Mouse (Mus musculus): ENCODE data around the gene Hist1h2ad. TPM values are rescaled to one million over a fixed set of nuclear protein-coding genes. Genes with fewer than 3 reads are reported as not detected.
"Not testable (repeated sequence)": the region's sequence is repeated elsewhere in the genome, so short reads cannot be mapped to it uniquely, and the experiment has no call there.

Gene Hist1h2ad
- polyA plus RNA-seq, 1 experiment from 2014 or later: 1.6 TPM

GRCm38 (mm10) chr13:23585442-23586098 lies 11.4 kb downstream of the Hist1h2ad start:
- H3K9ac ChIP-seq: peak overlapping the region; percentile 65
- peak overlapping the region; percentile 93 for H3K27ac ChIP-seq
- H3K9me3 ChIP-seq; H3K36me3 ChIP-seq (replicated peaks); H3K27me3 ChIP-seq (replicated peaks): not testable (repeated sequence)
- peak overlapping the region; percentile 84 for H3K4me2 ChIP-seq
- peaks cover 42% of the 10 kb centered on the region for H3K4me1 ChIP-seq
- peak; percentile 90 for ATAC-seq (replicated peaks)
- H3K4me3 ChIP-seq: peak overlapping the region; percentile 52
- under 1% methylated on average over 36 of the region's 36 CpGs for WGBS

DNA sequence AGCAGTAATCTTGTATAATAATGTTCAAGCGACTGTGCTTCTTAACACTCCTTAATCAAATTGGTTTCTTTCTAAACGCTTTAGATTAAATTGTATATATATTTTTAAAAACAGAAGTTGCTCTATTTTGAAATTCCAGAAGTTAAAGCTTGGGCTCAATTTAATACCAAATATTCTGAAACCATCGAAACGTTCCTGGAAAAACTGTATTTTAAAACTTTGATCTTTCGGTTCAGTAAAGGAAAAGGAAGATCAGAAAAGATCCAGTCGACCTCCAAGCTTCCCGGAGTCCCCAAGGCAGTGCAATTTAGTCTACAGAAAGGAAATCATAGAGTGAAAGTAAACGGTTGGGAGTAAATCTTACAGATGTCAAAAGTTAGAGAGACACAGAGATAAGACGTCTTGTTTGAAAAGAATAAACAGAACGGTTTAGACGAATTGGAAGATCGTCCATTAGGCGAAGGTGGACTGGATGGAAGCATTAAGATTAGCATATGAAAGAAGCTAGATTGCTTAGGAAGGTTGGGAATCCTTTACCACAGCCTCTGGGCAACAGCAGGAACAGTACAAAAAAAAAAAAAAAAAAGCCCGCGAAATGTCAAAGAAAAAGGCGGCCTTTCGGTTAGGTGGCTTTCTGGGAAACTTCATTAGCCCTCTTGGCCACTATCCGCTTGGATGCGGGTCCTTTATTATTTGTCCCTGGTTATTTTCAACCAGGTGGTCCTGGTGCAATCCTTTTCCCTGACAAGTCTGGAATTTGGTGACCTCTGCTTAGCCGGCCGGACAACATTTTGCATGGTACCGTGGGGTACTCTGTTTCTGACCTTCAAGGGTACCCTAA lies 12.1 kb downstream of the Hist1h2ad start:
- Histone ChIP-seq H3K4me1 (peaks cover 37% of the 10 kb centered on the region), H3K27ac (peak overlapping the region; percentile 93), H3K4me2 (peak overlapping the region; percentile 84), H3K27me3 (replicated peaks) (no peaks in the 10 kb centered on the region), H3K9ac (peak overlapping the region; percentile 29; the same call in 1 of the 2 replicates), H3K9me3 (no peaks in the 10 kb centered on the region), H3K4me3 (peak overlapping the region; percentile 52), H3K36me3 (replicated peaks) (no peaks in the 10 kb centered on the region)
- no peak for ATAC-seq (replicated peaks)
- under 1% methylated on average over 22 of the region's 22 CpGs for WGBS

- H3K9me3 ChIP-seq: no peaks in the 10 kb centered on the region
- peak overlapping the region; percentile 29; the same call in 1 of the 2 replicates for H3K9ac ChIP-seq
- no peak for ATAC-seq (replicated peaks)
- no peaks in the 10 kb centered on the region for H3K36me3 ChIP-seq (replicated peaks)
- H3K4me3 ChIP-seq: peak overlapping the region; percentile 52
- no peaks in the 10 kb centered on the region for H3K27me3 ChIP-seq (replicated peaks)
- peak overlapping the region; percentile 84 for H3K4me2 ChIP-seq
- peaks cover 34% of the 10 kb centered on the region for H3K4me1 ChIP-seq
- 4% methylated on average over 1 of the region's 1 CpGs for WGBS
- peak overlapping the region; percentile 76 for H3K27ac ChIP-seq
Observed at GRCm38 (mm10) chr13:23586940-23587225, 12.7 kb downstream of the Hist1h2ad start.

DNA sequence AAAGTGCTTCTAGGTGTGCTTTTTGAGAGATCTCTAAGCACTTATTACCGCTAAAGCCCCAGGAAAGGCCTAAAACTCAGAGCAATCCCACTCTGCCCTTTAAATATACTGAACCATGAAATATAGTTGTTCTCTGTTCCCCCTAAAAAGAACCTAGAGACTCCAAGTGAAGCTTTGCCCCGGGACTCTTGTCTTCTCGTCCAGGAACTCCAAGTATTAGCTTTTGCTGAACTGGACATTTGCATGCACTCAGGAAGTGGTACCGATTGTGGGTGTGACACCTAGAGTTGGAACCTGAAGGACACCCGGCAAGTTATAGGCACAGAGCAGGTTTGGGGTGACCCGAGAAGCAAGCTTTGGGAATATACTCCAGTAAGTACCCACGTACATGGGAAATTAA lies 17.0 kb downstream of the Hist1h2ad start:
- Histone ChIP-seq H3K9ac (no peak overlapping the region), H3K27me3 (replicated peaks) (no peaks in the 10 kb centered on the region), H3K9me3 (no peaks in the 10 kb centered on the region), H3K36me3 (replicated peaks) (no peaks in the 10 kb centered on the region), H3K4me3 (no peak overlapping the region), H3K4me2 (no peak overlapping the region), H3K27ac (no peak overlapping the region), H3K4me1 (peaks cover 10% of the 10 kb centered on the region)
- 95% methylated on average over 7 of the region's 7 CpGs for WGBS
- ATAC-seq (replicated peaks): no peak

DNA sequence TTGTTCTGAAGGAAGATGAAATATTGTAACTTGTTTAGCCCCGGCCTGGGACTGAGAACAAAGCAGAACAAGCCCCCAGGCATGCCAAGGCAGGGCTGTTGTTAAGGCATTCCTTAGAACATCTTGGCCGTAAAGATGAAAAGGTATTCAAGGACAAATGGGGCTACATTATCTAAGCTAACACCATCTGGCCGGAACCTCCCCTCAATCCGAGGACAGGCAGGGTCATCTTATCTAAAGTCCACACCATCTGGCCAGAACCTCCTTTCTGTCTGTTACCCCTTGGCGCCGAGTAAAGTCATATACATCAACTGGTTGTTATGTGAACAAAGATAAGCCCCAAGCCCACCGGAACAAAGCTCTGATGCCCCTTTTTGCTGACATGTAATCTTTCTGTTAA lies 17.7 kb downstream of the Hist1h2ad start:
- 91% methylated on average over 7 of the region's 7 CpGs for WGBS
- not testable (repeated sequence) for ATAC-seq (replicated peaks); H3K4me2 ChIP-seq; H3K9me3 ChIP-seq; H3K27ac ChIP-seq; H3K27me3 ChIP-seq (replicated peaks); H3K4me1 ChIP-seq; H3K36me3 ChIP-seq (replicated peaks); H3K4me3 ChIP-seq; H3K9ac ChIP-seq

DNA sequence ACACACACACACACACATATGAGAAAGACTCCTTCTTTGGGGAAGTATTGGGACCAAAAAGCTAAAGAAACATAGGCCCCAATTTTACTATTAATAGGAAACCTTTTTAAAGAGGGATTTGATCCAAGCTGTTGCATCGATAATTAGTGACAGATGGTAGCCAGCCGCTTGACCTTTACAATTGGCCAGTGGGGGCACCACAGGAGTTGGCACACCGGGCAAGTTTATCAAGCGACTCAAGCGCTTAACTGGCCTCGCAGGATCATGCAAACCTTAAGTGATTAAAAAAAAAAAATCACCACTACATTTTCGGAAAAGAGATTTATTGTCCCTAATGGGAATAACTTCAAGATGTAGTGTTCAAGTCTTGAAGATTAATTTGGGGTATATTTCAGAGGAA lies 18.4 kb downstream of the Hist1h2ad start:
- Histone ChIP-seq H3K4me1 (no peaks in the 10 kb centered on the region), H3K36me3 (replicated peaks) (no peaks in the 10 kb centered on the region), H3K4me3 (no peak overlapping the region), H3K9ac (no peak overlapping the region), H3K27me3 (replicated peaks) (no peaks in the 10 kb centered on the region), H3K4me2 (no peak overlapping the region), H3K27ac (no peak overlapping the region), H3K9me3 (no peaks in the 10 kb centered on the region)
- ATAC-seq (replicated peaks): no peak
- 91% methylated on average over 7 of the region's 7 CpGs for WGBS

DNA sequence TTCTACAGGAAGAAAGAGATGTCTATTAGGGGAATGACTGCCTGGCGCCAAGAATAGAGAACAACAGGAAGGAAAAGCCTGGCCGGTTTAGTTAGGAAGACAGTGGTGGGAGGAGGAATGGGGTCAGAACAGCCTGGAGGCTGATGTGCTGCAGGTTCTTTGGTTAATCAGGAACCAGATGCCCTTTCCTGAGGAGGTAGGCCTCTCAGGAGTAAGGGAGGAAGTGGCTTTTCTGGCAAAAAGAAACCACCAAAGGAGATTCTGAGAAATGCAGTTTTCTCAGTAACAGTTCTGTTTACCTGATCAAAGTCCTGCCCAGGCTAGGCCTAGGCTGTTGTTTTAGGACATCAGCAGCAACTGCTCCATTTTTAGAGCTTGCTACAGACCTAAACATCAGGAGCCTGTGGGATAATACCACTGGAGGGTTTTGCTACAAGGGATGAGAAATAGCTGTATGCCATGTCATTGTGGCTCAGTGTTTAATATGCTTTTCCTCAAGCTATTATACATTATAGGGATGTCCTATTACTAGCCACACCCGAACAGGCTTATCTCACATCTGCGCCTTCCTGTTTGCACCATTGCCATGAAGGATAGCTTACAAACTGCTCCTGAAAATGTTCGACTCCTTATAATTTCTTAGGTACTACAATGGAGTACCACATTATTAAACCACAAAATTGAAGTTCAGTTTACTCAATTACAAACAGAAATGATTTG lies 19.0 kb downstream of the Hist1h2ad start:
- H3K4me3 ChIP-seq: no peak overlapping the region
- no peaks in the 10 kb centered on the region for H3K9me3 ChIP-seq
- WGBS: 89% methylated on average over 5 of the region's 5 CpGs
- no peak for ATAC-seq (replicated peaks)
- H3K4me1 ChIP-seq: no peaks in the 10 kb centered on the region
- H3K27ac ChIP-seq: no peak overlapping the region
- no peak overlapping the region for H3K4me2 ChIP-seq
- no peaks in the 10 kb centered on the region for H3K36me3 ChIP-seq (replicated peaks)
- no peak overlapping the region for H3K9ac ChIP-seq
- no peaks in the 10 kb centered on the region for H3K27me3 ChIP-seq (replicated peaks)

DNA sequence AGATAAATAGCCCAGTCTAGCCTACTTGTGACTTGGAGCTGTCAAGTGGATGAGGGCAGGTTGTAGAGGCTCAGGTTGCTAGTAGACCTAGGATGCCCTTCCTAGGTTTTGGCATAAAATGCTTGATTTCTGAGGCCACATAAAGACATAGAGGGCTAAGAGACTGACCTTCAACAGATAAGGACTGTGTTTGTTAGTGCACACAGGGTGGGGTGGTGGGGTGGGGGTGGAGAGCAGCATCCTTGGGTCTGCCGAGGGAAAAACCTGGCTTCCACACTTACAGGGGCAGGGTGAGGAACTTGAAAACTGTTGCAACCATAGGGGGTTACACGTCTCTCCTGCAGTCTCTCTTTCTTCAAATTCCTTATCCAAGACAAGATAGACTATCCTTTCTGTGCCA lies 21.0 kb downstream of the Hist1h2ad start:
- Histone ChIP-seq H3K9me3 (no peaks in the 10 kb centered on the region), H3K4me3 (no peak overlapping the region), H3K36me3 (replicated peaks) (no peaks in the 10 kb centered on the region), H3K4me2 (no peak overlapping the region), H3K27me3 (replicated peaks) (no peaks in the 10 kb centered on the region), H3K9ac (no peak overlapping the region), H3K27ac (no peak overlapping the region), H3K4me1 (no peaks in the 10 kb centered on the region)
- 84% methylated on average over 2 of the region's 2 CpGs for WGBS
- ATAC-seq (replicated peaks): no peak

- no peaks in the 10 kb centered on the region for H3K4me1 ChIP-seq
- H3K27me3 ChIP-seq (replicated peaks): no peaks in the 10 kb centered on the region
- H3K9me3 ChIP-seq: no peaks in the 10 kb centered on the region
- no peak overlapping the region for H3K9ac ChIP-seq
- no peak overlapping the region for H3K27ac ChIP-seq
- ATAC-seq (replicated peaks): no peak
- no peak overlapping the region for H3K4me2 ChIP-seq
- no peak overlapping the region for H3K4me3 ChIP-seq
- no peaks in the 10 kb centered on the region for H3K36me3 ChIP-seq (replicated peaks)
- WGBS: 84% methylated on average over 7 of the region's 7 CpGs
Observed at GRCm38 (mm10) chr13:23595622-23596372, 21.6 kb downstream of the Hist1h2ad start.

GRCm38 (mm10) chr13:23597957-23598356 lies 23.8 kb downstream of the Hist1h2ad start:
- ATAC-seq (replicated peaks): no peak
- 7% methylated on average over 9 of the region's 9 CpGs for WGBS
- H3K4me1 ChIP-seq: no peaks in the 10 kb centered on the region

DNA sequence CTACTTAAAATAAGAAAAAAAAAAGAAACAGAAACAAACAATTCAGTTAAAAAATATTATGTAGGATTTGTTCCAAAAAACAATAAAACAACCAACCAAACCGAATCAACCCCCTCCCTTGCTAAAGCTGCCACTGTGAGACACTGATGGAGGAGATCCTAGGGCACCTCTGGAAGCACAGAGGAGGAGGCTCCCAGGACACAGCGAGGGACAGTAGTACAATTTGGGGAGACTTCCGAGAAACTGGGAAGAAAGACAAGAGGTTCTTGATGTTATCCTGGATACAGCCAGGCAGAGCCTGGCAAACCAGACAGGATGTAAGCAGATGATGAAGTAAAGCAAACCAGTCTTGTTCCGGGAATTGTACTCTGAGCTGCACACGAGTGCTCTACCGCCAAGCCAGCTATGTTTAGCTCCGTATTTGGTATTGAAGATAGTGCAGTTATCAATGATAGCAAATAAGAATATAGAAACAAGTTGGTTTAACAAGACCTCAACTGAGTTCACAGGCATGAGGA lies 29.1 kb downstream of the Hist1h2ad start:
- no peak for ATAC-seq (replicated peaks)

More at GRCm38 (mm10) chr13:23597957-23598356, 23.8 kb downstream of the Hist1h2ad start:
- Histone ChIP-seq H3K27me3 (replicated peaks) (no peaks in the 10 kb centered on the region), H3K9ac (no peak overlapping the region), H3K4me2 (no peak overlapping the region), H3K4me3 (no peak overlapping the region), H3K9me3 (no peaks in the 10 kb centered on the region), H3K27ac (no peak overlapping the region), H3K36me3 (replicated peaks) (no peaks in the 10 kb centered on the region)

DNA sequence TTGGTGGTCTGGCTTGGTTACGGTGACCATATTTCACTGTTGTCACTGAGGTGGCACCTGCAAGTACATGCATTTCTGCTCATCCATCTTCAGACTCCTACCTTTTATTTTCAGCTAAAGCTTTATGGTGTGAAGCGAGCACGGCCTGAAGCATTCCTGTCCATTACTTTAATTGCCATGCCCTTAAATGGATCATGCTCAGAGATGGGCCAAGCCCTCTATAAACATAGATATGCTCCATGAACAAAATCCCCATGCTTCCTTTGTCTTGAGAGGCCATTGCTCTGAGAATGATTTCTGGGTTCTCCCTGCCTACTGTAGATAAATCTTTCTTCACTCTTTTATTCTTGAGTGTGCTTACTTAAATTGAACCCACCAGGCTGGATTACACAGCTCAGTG lies 30.3 kb downstream of the Hist1h2ad start:
- no peak for ATAC-seq (replicated peaks)
- WGBS: 93% methylated on average over 3 of the region's 3 CpGs
- Histone ChIP-seq H3K27ac (no peak overlapping the region), H3K4me3 (no peak overlapping the region), H3K36me3 (replicated peaks) (no peaks in the 10 kb centered on the region), H3K27me3 (replicated peaks) (no peaks in the 10 kb centered on the region), H3K9ac (no peak overlapping the region), H3K9me3 (no peaks in the 10 kb centered on the region), H3K4me2 (no peak overlapping the region), H3K4me1 (no peaks in the 10 kb centered on the region)

More for the DNA sequence above, 29.1 kb downstream of the Hist1h2ad start:
- Histone ChIP-seq H3K27me3 (replicated peaks) (no peaks in the 10 kb centered on the region), H3K9ac (no peak overlapping the region), H3K4me3 (no peak overlapping the region), H3K4me1 (no peaks in the 10 kb centered on the region), H3K9me3 (no peaks in the 10 kb centered on the region), H3K4me2 (no peak overlapping the region), H3K36me3 (replicated peaks) (no peaks in the 10 kb centered on the region), H3K27ac (no peak overlapping the region)
- 82% methylated on average over 7 of the region's 7 CpGs for whole genome bisulfite sequencing

Data from midbrain, embryonic 15.5 days (tissue).